Mouse (Mus musculus) macrophage (primary cell): ENCODE data around the gene Mlxip. TPM values are rescaled to one million over a fixed set of nuclear protein-coding genes. Genes with fewer than 3 reads are reported as not detected.

Experiments
- H3K27ac ChIP-seq: fragments of 350-480 bp; formaldehyde crosslinking; 2 replicates; pipeline ENCODE4 v1.9.0; 2021
- H3K36me3 ChIP-seq: fragments of 350-480 bp; formaldehyde crosslinking; 2 replicates; pipeline ENCODE4 v1.9.0; 2021; ENCODE audit errors: inconsistent target
- H3K4me3 ChIP-seq: fragments of 350-480 bp; formaldehyde crosslinking; 2 replicates; pipeline ENCODE4 v1.9.0; 2021; ENCODE audit errors: inconsistent target
- H3K79me2 ChIP-seq: fragments of 350-480 bp; formaldehyde crosslinking; 2 replicates; pipeline ENCODE4 v1.9.0; 2021; ENCODE audit errors: inconsistent target
- WGBS: methylation state at CpG from one replicate; pipeline ENCODE4 v1.1.7; 2026; ENCODE audit warnings: inconsistent platforms; ENCODE audit not compliant: missing documents; 5-methylcytosine and 5-hydroxymethylcytosine counted together
- polyA plus RNA-seq: library from polyadenylated mRNA; stranded (reverse); fragments of 250-400 nt; gene quantifications from 3 replicates; pipeline ENCODE4 v1.2.4, GENCODE M21; 2018; ENCODE audit warnings: inconsistent platforms

Gene Mlxip
- polyA plus RNA-seq, 1 experiment from 2014 or later, result 18.7 TPM

DNA sequence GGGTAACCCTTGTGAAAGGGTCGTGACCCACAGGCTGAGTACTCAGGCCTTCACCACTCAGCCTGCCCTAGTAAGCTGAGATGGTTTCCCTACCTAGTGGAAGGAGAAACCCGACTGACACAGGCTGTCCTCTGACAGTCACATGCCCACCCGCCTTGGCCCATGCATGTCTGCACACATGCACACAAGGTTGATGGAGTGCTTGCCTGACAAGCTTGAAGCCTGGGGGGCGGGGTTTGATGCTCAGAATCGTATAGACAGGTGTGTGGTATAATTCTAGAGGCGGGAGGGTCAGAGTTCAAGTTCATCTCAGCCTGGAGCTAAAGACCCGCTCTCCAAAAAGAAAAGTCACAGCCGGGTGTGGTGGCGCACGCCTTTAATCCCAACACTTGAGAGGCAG is 19.3 kb upstream of the Mlxip start:
- H3K79me2 ChIP-seq, result no peaks in the 10 kb centered on the region
- H3K4me3 ChIP-seq, result no peak overlapping the region
- WGBS, result 97% methylated on average over 8 of the region's 10 CpGs
- no peaks in the 10 kb centered on the region for H3K36me3 ChIP-seq
- H3K27ac ChIP-seq, result no peak overlapping the region

DNA sequence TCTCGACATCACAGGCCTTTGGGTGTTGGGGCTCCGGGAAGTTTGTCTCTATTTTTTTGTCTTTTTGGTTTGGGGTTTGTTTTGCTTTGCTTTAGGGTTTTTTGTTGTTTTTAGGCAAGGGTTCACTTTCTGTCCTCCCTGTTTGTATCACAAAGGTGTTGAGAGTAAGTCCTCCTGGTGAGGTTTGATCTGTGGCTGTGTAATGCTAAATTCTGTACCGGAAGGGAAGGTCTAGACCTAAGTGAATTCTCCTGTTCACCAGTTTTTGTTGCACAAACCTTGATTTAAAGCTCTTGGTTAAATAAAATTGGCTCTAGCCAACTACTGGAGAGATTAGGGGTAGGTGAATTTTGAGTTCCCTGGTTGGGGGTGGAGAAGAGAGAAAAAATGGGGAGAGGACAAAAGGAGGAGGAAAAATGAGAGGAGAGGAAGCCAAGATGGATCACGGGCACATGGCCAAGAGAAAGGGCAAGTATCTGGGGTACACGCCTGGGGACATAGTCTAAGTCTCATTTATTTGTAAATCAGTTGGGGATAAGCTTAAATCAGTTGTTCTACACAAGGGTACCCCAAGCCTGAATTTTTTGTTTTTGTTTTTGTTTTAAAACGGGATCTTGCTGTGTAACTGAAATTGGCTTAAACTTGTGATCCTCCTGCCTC is 18.7 kb upstream of the Mlxip start:
- no peak overlapping the region for H3K4me3 ChIP-seq
- no peaks in the 10 kb centered on the region for H3K79me2 ChIP-seq
- no peak overlapping the region for H3K27ac ChIP-seq
- no peaks in the 10 kb centered on the region for H3K36me3 ChIP-seq
- WGBS, result 82% methylated on average over 6 of the region's 6 CpGs

DNA sequence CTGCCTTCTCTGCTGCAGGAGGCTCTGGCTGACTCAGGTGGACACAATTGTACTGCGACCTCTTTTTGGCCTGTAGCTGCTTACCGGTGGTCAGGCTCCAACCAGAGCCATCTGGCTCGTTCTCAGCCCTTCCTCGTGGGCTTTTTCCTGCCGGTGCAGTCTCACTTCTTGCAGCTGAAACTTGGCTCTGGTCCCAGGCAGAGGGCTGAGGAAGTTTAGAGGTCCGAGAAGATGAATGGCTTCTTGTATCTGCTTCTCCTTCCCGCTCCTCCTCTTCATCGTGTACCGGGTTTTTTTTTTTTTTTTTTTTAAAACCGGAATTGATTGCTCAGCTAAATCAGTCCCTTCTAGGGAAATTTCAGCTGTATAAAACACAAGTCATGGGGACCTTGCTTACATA is 18.0 kb upstream of the Mlxip start:
- H3K4me3 ChIP-seq, result peak overlapping the region; percentile 20
- WGBS, result 0% methylated on average over 9 of the region's 10 CpGs
- H3K79me2 ChIP-seq, result no peaks in the 10 kb centered on the region
- peak overlapping the region; percentile 86 for H3K27ac ChIP-seq
- no peaks in the 10 kb centered on the region for H3K36me3 ChIP-seq

DNA sequence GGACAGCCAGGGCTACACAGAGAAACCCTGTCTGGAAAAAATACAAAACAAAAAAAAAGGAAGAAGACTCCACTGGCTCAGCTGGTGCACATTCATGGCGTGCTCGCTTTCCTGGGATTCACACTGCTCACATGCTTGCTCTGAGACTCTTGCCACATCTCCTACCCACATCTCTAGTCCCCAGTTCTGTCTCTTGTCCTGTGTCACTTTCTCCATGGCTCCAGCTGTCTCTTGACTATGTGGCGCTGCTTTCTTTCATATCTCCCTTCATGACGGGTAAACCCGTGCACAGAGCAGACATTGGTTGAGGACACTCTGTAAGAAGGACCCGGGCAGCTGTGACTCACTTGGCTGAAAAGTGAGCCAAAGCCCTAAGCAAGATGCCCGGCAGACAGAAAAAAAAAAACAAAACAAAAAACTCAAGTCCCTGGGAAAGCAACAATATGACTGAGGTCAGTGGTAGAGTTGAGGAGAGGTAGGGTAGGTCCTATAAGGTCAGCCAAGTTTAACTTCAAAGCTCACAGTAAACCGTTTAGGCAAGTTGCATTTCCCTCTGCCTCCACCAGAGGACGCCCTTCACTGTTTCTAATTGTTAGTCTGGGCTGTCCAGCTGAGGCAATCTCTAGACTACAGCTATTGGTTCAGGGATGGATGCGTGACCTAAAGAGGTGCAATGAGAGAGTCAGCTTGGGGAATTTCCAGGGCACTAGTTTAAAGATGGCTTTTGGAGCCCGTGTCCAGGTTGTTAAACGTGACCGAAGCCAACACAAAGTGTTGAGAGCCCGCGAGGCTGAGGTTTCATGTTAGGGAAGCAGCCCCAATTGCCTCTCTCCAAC is 17.3 kb upstream of the Mlxip start:
- H3K27ac ChIP-seq, result peak overlapping the region; percentile 86
- peak overlapping the region; percentile 20 for H3K4me3 ChIP-seq
- WGBS, result 43% methylated on average over 15 of the region's 15 CpGs
- no peaks in the 10 kb centered on the region for H3K36me3 ChIP-seq
- no peaks in the 10 kb centered on the region for H3K79me2 ChIP-seq

DNA sequence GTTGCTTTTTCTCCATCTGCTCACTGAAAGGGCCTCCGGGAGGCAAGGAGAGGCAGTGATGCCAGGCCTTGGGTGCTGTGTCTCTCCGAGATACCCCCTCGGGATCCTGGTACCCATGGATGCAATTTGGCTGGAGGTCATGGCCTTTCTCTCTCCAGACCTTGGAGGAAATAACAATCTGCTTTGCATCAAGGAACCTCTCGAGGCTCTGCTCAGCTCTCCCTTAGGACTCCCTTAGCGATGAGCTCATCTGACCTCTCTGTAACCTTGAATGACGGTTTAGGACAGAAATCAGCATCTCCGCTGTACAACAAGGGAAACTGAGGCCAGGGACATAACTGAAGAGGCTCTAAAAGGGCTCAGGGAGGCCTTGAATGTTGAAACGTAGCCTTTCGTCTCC is 15.9 kb upstream of the Mlxip start:
- Histone ChIP-seq H3K4me3 (no peak overlapping the region), H3K36me3 (no peaks in the 10 kb centered on the region), H3K27ac (no peak overlapping the region), H3K79me2 (no peaks in the 10 kb centered on the region)
- WGBS, result 91% methylated on average over 9 of the region's 9 CpGs

DNA sequence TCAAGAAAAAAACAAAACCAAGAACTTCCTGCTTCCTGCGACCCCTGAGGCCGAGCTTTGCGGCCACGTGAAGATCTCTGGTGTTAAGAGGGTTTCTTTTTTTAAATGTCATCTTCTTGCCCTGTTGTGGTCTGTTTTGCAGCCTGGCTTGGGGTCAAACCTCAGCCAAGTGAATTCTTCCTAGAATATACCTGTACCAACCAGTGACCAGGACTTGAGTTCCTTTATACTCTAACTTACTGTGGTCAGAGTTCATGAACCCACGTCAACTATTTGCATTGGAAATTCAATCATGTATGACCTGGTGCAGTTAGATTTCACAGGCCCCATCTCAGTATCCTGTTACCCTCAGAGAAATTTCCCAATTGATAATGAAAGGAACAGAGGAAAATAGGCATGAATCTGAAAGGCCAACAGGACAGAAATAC is 15.1 kb upstream of the Mlxip start:
- no peaks in the 10 kb centered on the region for H3K79me2 ChIP-seq
- no peak overlapping the region for H3K27ac ChIP-seq
- 30% methylated on average over 5 of the region's 5 CpGs for WGBS
- no peaks in the 10 kb centered on the region for H3K36me3 ChIP-seq
- H3K4me3 ChIP-seq, result no peak overlapping the region

DNA sequence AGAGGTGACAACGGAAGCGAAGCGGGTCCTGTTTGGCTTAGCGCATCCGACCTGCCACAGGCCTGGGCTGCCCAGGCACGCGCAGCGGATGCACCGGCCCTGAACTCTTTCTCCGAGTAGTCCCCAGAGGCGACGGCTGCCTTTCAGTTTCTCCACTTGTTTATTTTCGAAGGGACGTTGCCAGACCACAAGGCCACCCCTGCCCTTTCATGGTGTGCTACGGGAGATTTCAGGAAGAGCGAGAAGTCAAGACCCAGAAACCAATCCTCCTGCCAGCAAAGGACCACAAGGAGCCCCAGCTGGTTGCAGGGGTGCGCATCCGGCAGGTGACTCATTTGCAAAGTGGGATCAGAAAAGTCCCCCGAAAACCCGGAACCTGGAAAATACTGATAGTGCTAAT is 12.6 kb upstream of the Mlxip start:
- H3K4me3 ChIP-seq, result no peak overlapping the region
- 29% methylated on average over 18 of the region's 20 CpGs for WGBS

DNA sequence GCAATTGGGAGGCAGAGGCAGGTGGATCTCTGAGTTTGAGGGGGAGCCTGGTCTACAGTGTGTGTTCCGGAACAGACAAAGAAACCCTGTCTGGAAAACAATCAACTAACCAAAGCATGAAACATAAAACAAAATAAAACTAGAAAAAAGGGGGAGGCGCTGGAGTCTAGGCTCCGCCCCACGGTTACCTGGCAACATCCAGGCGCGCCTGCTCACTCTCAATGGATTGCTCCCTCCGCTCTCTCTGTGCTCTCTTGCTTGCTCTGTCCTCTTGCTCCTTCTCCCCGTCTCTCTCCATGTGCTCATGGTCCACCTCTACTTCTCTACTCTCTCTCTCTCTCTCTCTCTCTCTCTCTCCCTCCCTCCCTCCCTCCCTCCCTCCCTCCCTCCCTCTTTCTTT is 11.9 kb upstream of the Mlxip start:
- no peak overlapping the region for H3K4me3 ChIP-seq
- H3K27ac ChIP-seq, result no peak overlapping the region
- H3K36me3 ChIP-seq, result no peaks in the 10 kb centered on the region
- no peaks in the 10 kb centered on the region for H3K79me2 ChIP-seq
- WGBS, result 96% methylated on average over 8 of the region's 8 CpGs

More for the DNA sequence above, 12.6 kb upstream of the Mlxip start:
- H3K36me3 ChIP-seq, result no peaks in the 10 kb centered on the region
- H3K27ac ChIP-seq, result no peak overlapping the region
- no peaks in the 10 kb centered on the region for H3K79me2 ChIP-seq

DNA sequence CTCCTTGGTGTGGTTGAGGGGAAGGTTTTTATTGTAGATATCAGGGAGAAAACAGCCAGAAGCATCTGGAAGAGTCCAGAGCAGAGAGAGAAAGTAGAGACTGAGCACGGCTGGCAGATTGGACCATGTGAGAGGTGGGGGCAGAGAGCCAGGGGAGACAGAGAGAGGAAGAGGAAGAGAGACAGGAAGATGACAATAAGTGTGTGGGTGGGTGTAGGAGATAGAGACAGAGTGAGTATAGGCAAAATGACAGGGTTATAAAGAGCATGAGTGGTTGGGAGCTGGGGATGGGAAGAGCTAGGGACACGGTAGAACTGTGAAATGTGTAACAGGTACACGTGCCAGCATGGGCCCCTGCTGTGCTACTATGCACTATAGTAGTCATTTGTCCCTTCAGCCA is 6.1 kb upstream of the Mlxip start:
- Histone ChIP-seq H3K79me2 (no peaks in the 10 kb centered on the region), H3K4me3 (no peak overlapping the region), H3K27ac (no peak overlapping the region), H3K36me3 (no peaks in the 10 kb centered on the region)
- 19% methylated on average over 3 of the region's 3 CpGs for WGBS

DNA sequence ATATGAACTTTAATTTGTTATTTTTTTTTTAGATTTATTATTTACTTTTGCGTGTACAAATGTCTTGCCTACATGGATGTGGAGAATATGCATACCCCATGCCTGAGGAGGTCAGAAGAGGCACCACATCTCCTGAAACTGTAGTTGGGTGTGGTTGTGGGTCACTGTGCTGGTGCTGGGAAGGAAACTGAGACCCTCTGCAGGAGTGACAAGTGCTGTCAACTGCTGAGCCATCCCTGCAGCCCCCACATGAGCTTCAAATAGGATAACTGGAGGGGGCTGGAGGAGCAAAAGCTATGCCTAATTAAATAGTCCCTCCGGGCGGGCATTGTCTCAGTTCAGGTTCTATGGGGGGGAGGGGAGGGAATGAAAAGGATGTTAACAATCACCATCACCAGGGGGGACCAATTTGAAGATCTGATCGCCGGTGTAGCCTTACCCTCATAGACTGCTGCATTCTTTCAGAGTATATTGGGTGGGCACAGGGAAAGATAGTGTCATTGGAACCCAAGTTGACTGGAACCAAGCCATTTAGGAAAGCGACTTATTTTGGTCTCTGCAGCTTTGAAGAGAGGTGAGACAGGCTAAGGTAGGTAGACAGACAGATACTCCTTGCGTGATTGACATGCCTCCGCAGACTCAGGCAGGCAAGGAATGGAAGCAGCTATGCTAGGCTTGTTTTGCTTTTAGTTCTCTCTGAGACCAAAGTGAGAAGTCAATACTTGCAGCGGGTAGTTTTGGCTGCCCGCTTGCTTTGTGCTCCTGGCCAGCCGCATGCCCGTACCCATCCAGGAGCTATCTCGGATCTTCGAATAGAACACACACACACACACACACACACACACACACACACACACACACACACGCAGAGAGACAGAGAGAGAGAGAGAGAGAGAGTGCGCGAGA is 3.8 kb upstream of the Mlxip start:
- no peaks in the 10 kb centered on the region for H3K36me3 ChIP-seq
- H3K4me3 ChIP-seq, result no peak overlapping the region
- peaks cover 9% of the 10 kb centered on the region for H3K79me2 ChIP-seq
- H3K27ac ChIP-seq, result no peak overlapping the region
- WGBS, result 52% methylated on average over 16 of the region's 17 CpGs

DNA sequence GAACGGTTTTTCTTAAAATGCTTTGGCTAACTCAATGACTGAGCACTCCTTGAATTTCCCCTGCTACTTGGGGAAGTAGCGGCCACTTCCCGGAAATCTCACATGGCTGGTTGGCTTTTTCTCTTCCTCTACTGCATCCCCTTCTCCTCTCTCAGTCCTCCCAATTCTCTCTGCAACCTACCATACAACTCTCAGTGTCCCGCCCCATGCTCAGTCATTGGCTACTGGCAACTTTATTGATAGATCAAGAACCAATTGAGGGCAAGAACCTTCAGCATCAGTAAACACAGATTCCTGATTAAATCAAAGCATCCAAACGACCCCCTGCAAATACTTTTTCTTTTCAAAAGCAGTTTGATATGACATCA is 3.2 kb upstream of the Mlxip start:
- no peak overlapping the region for H3K27ac ChIP-seq
- H3K79me2 ChIP-seq, result peaks cover 15% of the 10 kb centered on the region
- WGBS, result 26% methylated on average over 4 of the region's 5 CpGs
- H3K36me3 ChIP-seq, result no peaks in the 10 kb centered on the region
- H3K4me3 ChIP-seq, result no peak overlapping the region

DNA sequence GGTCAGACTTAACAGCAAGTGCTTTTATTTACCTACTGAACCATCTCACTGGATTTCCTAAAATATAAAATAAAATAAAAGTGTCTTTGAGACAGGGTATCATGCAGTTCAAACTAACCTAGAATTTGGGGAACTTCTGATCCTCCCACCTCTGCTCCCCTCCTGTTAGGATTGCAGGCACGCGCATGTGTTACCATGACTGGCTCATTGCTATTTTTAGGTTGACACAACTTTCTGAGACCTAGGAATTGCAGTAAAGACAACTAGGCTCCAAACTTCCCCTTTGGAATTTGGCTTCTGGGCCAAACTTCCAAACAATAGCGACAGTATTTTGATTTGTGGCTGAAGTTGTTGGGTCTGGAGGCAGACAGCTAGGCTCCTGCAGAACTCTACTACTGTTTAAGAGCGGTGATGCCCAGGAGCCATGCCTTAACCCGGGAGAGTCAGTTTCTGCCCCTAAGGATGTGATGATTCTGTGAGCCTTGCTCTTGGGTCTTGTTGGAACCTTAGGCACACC is 754 bp upstream of the Mlxip start:
- H3K79me2 ChIP-seq, result peaks cover 39% of the 10 kb centered on the region
- peak overlapping the region; percentile 92 for H3K27ac ChIP-seq
- 11% methylated on average over 5 of the region's 5 CpGs for WGBS
- peak overlapping the region; percentile 21; the same call in 1 of the 2 replicates for H3K4me3 ChIP-seq
- H3K36me3 ChIP-seq, result no peaks in the 10 kb centered on the region

DNA sequence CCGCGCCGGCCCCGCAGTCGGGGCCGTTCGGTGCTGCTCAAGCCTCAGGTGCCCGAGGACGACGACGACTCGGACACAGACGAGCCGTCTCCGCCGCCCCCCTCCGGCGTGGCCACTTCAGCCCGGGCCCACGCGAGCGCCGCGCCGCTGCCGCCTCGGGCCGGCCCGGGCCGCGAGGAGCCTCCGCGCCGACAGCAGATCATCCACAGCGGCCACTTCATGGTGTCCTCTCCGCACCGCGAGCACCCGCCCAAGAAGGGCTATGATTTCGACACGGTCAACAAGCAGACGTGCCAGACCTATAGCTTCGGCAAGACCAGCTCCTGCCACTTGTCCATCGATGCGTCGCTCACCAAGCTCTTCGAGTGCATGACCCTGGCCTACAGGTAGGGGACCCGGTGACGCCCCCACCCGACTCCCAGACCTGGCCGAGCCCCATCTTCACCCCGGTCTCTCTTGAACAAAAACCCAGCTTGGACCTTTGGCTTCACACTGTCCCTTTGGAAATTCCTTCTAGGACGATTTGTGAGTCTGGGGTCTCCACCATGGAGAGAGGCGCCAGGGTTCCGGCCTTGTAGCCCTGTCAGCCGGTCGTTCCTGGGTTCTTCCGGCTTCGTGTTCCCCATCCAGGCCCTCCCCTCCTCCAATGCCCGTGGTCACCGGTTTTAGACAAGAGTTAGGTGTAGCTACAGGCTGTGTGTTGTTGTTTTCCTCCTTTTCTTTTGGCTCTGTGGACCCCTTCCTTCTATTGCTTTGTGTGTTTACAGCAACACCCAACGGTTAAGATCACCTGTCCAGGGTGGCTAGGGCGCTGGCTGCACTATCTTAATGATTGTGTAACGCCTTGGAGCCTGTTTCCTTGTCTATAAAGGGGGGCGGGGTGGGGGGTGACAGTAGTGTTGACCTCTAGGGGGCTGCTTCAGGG is 621 bp downstream of the Mlxip start:
- H3K4me3 ChIP-seq, result peak overlapping the region; percentile 91
- WGBS, result under 1% methylated on average over 64 of the region's 65 CpGs
- H3K79me2 ChIP-seq, result peaks cover 52% of the 10 kb centered on the region
- H3K36me3 ChIP-seq, result no peaks in the 10 kb centered on the region
- H3K27ac ChIP-seq, result peak overlapping the region; percentile 76
